Mouse (Mus musculus) liver, embryonic 16.5 days (tissue): ENCODE measurements around the gene Rnps1. TPM values are rescaled to one million over a fixed set of nuclear protein-coding genes. Genes with fewer than 3 reads are reported as not detected.
"Not testable (repeated sequence)": the region's sequence is repeated elsewhere in the genome, so short reads cannot be mapped to it uniquely, and the experiment has no call there.

ENCODE experiments used
- ATAC-seq: fragments of 200-750 bp; cut with Nextera tagmentation; 2 replicates; pipeline ENCODE4 v1.8.0; 2017; ENCODE audit warnings: low read depth, mild to moderate bottlenecking, moderate number of reproducible peaks, moderate library complexity
- H3K27ac ChIP-seq: fragments of 300-500 bp; sonication (generic); 2 replicates; pipeline ENCODE4 v1.5.1; 2014; ENCODE audit warnings: mild to moderate bottlenecking, low read length
- H3K27me3 ChIP-seq: fragments of 300-500 bp; sonication (generic); 2 replicates; pipeline ENCODE4 v1.6.1; 2014; ENCODE audit warnings: low read depth, low read length, mixed read lengths; ENCODE audit not compliant: control insufficient read depth, insufficient read depth
- H3K36me3 ChIP-seq: fragments of 300-500 bp; sonication (generic); 2 replicates; pipeline ENCODE4 v1.6.1; 2014; ENCODE audit warnings: mild to moderate bottlenecking; ENCODE audit not compliant: control insufficient read depth, insufficient read depth
- H3K4me1 ChIP-seq: fragments of 300-500 bp; sonication (generic); 2 replicates; pipeline ENCODE4 v1.6.1; 2014; ENCODE audit warnings: low read depth, low read length, mixed read lengths; ENCODE audit not compliant: control insufficient read depth
- H3K4me2 ChIP-seq: fragments of 300-500 bp; sonication (generic); 2 replicates; pipeline ENCODE4 v1.6.1; 2014; ENCODE audit warnings: low read depth, low read length, mixed read lengths
- H3K4me3 ChIP-seq: fragments of 300-500 bp; sonication (generic); 2 replicates; pipeline ENCODE4 v1.5.1; 2014; ENCODE audit warnings: low read depth, mild to moderate bottlenecking, low read length
- H3K9ac ChIP-seq: fragments of 300-500 bp; sonication (generic); 2 replicates; pipeline ENCODE4 v1.6.1; 2014; ENCODE audit warnings: low read depth, low read length
- H3K9me3 ChIP-seq: fragments of 300-500 bp; sonication (generic); replicated peaks from 2 replicates; pipeline ENCODE4 v1.6.1; 2016; ENCODE audit warnings: low read length; ENCODE audit not compliant: control insufficient read depth
- WGBS: fragments of 180-500 bp; shearing (Covaris S2); extraction: QIAGEN DNeasy Blood & Tissue Kit; methylation state at CpG from one replicate; pipeline ENCODE4 v1.1.7; 2014; ENCODE audit not compliant: insufficient replicate concordance; 5-methylcytosine and 5-hydroxymethylcytosine counted together
- polyA plus RNA-seq: library from polyadenylated mRNA; unstranded; fragments of >200 nt; fragmentation: Nextera tagmentation; extraction: Ambion mirVana; gene quantifications from 2 replicates; pipeline ENCODE4 v1.2.1, GENCODE M21; 2015

Rnps1 gene
- polyA plus RNA-seq, 1 experiment from 2014 or later, result 101 TPM

- peak overlapping the region; percentile 42 for H3K27ac ChIP-seq
- peaks cover 21% of the 10 kb centered on the region for H3K4me1 ChIP-seq
- H3K9ac ChIP-seq, H3K27me3 ChIP-seq, H3K9me3 ChIP-seq, H3K36me3 ChIP-seq, ATAC-seq: not testable (repeated sequence)
- WGBS, result 42% methylated on average over 10 of the region's 10 CpGs
- H3K4me2 ChIP-seq, result peak overlapping the region; percentile 36
- peak overlapping the region; percentile 82 for H3K4me3 ChIP-seq
These were observed 41.3 kb downstream of the Rnps1 start for GRCm38 (mm10) chr17:24455523-24456206.

GRCm38 (mm10) chr17:24461580-24461979 is 47.2 kb downstream of the Rnps1 start:
- no peak overlapping the region for H3K4me2 ChIP-seq
- H3K4me3 ChIP-seq, result no peak overlapping the region
- H3K4me1 ChIP-seq, result peaks cover 2% of the 10 kb centered on the region; the same call in 1 of the 2 replicates
- ATAC-seq, result no peak
- H3K9me3 ChIP-seq, result no peaks in the 10 kb centered on the region
- no peak overlapping the region for H3K9ac ChIP-seq
- WGBS, result 48% methylated on average over 2 of the region's 2 CpGs
- no peak overlapping the region for H3K27ac ChIP-seq
- H3K36me3 ChIP-seq, result no peaks in the 10 kb centered on the region
- H3K27me3 ChIP-seq, result no peaks in the 10 kb centered on the region

GRCm38 (mm10) chr17:24462932-24463331 is 48.6 kb downstream of the Rnps1 start:
- no peaks in the 10 kb centered on the region for H3K36me3 ChIP-seq
- H3K9ac ChIP-seq, result no peak overlapping the region
- no peaks in the 10 kb centered on the region for H3K9me3 ChIP-seq
- no peaks in the 10 kb centered on the region for H3K27me3 ChIP-seq
- H3K4me1 ChIP-seq, result peaks cover 2% of the 10 kb centered on the region; the same call in 1 of the 2 replicates
- no peak for ATAC-seq
- no peak overlapping the region for H3K4me2 ChIP-seq
- H3K4me3 ChIP-seq, result no peak overlapping the region
- WGBS, result 76% methylated on average over 1 of the region's 1 CpGs
- H3K27ac ChIP-seq, result no peak overlapping the region

GRCm38 (mm10) chr17:24463374-24464133 is 49.2 kb downstream of the Rnps1 start:
- Histone ChIP-seq H3K4me1 (peaks cover 2% of the 10 kb centered on the region; the same call in 1 of the 2 replicates), H3K27me3 (no peaks in the 10 kb centered on the region), H3K27ac (no peak overlapping the region), H3K36me3 (no peaks in the 10 kb centered on the region), H3K9ac (no peak overlapping the region), H3K9me3 (no peaks in the 10 kb centered on the region), H3K4me3 (no peak overlapping the region), H3K4me2 (no peak overlapping the region)
- 29% methylated on average over 6 of the region's 6 CpGs for WGBS
- peak; percentile 24; the same call in 1 of the 2 replicates for ATAC-seq

GRCm38 (mm10) chr17:24468636-24469246 is 54.4 kb downstream of the Rnps1 start:
- Histone ChIP-seq H3K4me3 (no peak overlapping the region), H3K9ac (no peak overlapping the region), H3K4me1 (peaks cover 23% of the 10 kb centered on the region), H3K27ac (no peak overlapping the region), H3K36me3 (peaks cover 8% of the 10 kb centered on the region), H3K9me3 (no peaks in the 10 kb centered on the region), H3K27me3 (no peaks in the 10 kb centered on the region), H3K4me2 (no peak overlapping the region)
- no peak for ATAC-seq
- WGBS, result 87% methylated on average over 5 of the region's 5 CpGs

GRCm38 (mm10) chr17:24469336-24469909 is 55.1 kb downstream of the Rnps1 start:
- H3K9me3 ChIP-seq, result no peaks in the 10 kb centered on the region
- peak overlapping the region; percentile 94 for H3K4me3 ChIP-seq
- no peak for ATAC-seq
- peak overlapping the region; percentile 73 for H3K4me2 ChIP-seq
- H3K4me1 ChIP-seq, result peaks cover 23% of the 10 kb centered on the region
- H3K27ac ChIP-seq, result peak overlapping the region; percentile 93
- no peaks in the 10 kb centered on the region for H3K27me3 ChIP-seq
- H3K9ac ChIP-seq, result peak overlapping the region; percentile 71
- H3K36me3 ChIP-seq, result peaks cover 14% of the 10 kb centered on the region
- WGBS, result 15% methylated on average over 7 of the region's 7 CpGs

GRCm38 (mm10) chr17:24469910-24470602 is 55.7 kb downstream of the Rnps1 start, which contains the start of the genes E4f1 and Pgp:
E4f1 (minus strand) TSS chr17:24470313.
Pgp (plus strand) TSS chr17:24470392.
- peak within 1 kb of the TSS; percentile 96 for H3K9ac ChIP-seq
- peaks cover 23% of the 10 kb centered on the region for H3K4me1 ChIP-seq
- peak within 1 kb of the TSS; percentile 94 for H3K4me3 ChIP-seq
- peak within 1 kb of the TSS; percentile 93 for H3K27ac ChIP-seq
- no peaks in the 10 kb centered on the region for H3K9me3 ChIP-seq
- peak; percentile 98 for ATAC-seq
- WGBS, result under 1% methylated on average over 75 of the region's 75 CpGs
- no peaks in the 10 kb centered on the region for H3K27me3 ChIP-seq
- peak within 1 kb of the TSS; percentile 91 for H3K4me2 ChIP-seq
- H3K36me3 ChIP-seq, result peaks cover 15% of the 10 kb centered on the region

- ATAC-seq, result peak; percentile 16
These were observed 56.5 kb downstream of the Rnps1 start for GRCm38 (mm10) chr17:24470701-24471527.

More at GRCm38 (mm10) chr17:24470701-24471527, 56.5 kb downstream of the Rnps1 start:
- peak overlapping the region; percentile 88 for H3K27ac ChIP-seq
- H3K9me3 ChIP-seq, result no peaks in the 10 kb centered on the region
- peak overlapping the region; percentile 96 for H3K9ac ChIP-seq
- peaks cover 24% of the 10 kb centered on the region for H3K36me3 ChIP-seq
- H3K4me2 ChIP-seq, result peak overlapping the region; percentile 91
- peak overlapping the region; percentile 94 for H3K4me3 ChIP-seq
- H3K27me3 ChIP-seq, result no peaks in the 10 kb centered on the region
- under 1% methylated on average over 68 of the region's 68 CpGs for WGBS
- H3K4me1 ChIP-seq, result peaks cover 23% of the 10 kb centered on the region
